Mouse (Mus musculus) stomach, embryonic 14.5 days (tissue): ENCODE measurements around the gene Rsph10b. TPM values are rescaled to one million over a fixed set of nuclear protein-coding genes. Genes with fewer than 3 reads are reported as not detected.
"Not testable (repeated sequence)": the region's sequence is repeated elsewhere in the genome, so short reads cannot be mapped to it uniquely, and the experiment has no call there.

ENCODE experiments used
- ATAC-seq: fragments of 200-750 bp; cut with Nextera tagmentation; 2 replicates; pipeline ENCODE4 v1.8.0; 2017; ENCODE audit warnings: low read depth, moderate TSS enrichment; ENCODE audit not compliant: insufficient number of reproducible peaks, insufficient read depth, low FRiP score
- H3K27ac ChIP-seq: fragments of 300-500 bp; sonication (generic); 2 replicates; pipeline ENCODE4 v1.5.1; 2014; ENCODE audit warnings: mild to moderate bottlenecking, low read length, moderate library complexity, mixed read lengths
- H3K27me3 ChIP-seq: fragments of 300-500 bp; sonication (generic); 2 replicates; pipeline ENCODE4 v1.6.1; 2014; ENCODE audit warnings: low read length, control low read depth, mixed read lengths; ENCODE audit not compliant: control insufficient read depth, insufficient read depth
- H3K36me3 ChIP-seq: fragments of 300-500 bp; sonication (generic); 2 replicates; pipeline ENCODE4 v1.6.1; 2014; ENCODE audit warnings: mild to moderate bottlenecking, control low read depth, low read length, moderate library complexity, mixed read lengths; ENCODE audit not compliant: control insufficient read depth, insufficient read depth
- H3K4me1 ChIP-seq: fragments of 300-500 bp; sonication (generic); 2 replicates; pipeline ENCODE4 v1.6.1; 2014; ENCODE audit warnings: low read length, control low read depth, mixed read lengths; ENCODE audit not compliant: control insufficient read depth, insufficient read depth
- H3K4me2 ChIP-seq: fragments of 300-500 bp; sonication (generic); replicated peaks from 2 replicates; pipeline ENCODE4 v1.6.1; 2014; ENCODE audit warnings: low read depth, low read length, control low read depth
- H3K4me3 ChIP-seq: fragments of 300-500 bp; sonication (generic); 2 replicates; pipeline ENCODE4 v1.5.1; 2014; ENCODE audit warnings: low read depth, low read length, control low read depth
- H3K9ac ChIP-seq: fragments of 300-500 bp; sonication (generic); replicated peaks from 2 replicates; pipeline ENCODE4 v1.6.1; 2014; ENCODE audit warnings: low read depth, mild to moderate bottlenecking, control low read depth, low read length, moderate library complexity, mixed read lengths
- H3K9me3 ChIP-seq: fragments of 300-500 bp; sonication (generic); 2 replicates; pipeline ENCODE4 v1.6.1; 2016; ENCODE audit warnings: low read depth, low read length, control low read depth; ENCODE audit not compliant: control insufficient read depth
- WGBS: fragments of 180-500 bp; shearing (Covaris S2); extraction: QIAGEN DNeasy Blood & Tissue Kit; methylation state at CpG from one replicate; pipeline ENCODE4 v1.1.7; 2014; 5-methylcytosine and 5-hydroxymethylcytosine counted together
- polyA plus RNA-seq: library from polyadenylated mRNA; unstranded; fragments of >200 nt; fragmentation: Nextera tagmentation; extraction: Ambion mirVana; gene quantifications from 2 replicates; pipeline ENCODE4 v1.2.1, GENCODE M21; 2014

Rsph10b gene
- polyA plus RNA-seq, 1 experiment from 2014 or later: 1.4 TPM

GRCm38 (mm10) chr5:144013366-144014134, 80.7 kb downstream of the Rsph10b start:
- Histone ChIP-seq H3K36me3 (peaks cover 29% of the 10 kb centered on the region), H3K4me2 (peak overlapping the region; percentile 56), H3K4me3 (peak overlapping the region; percentile 63)
- H3K27ac ChIP-seq, H3K4me1 ChIP-seq, H3K9me3 ChIP-seq, H3K27me3 ChIP-seq, H3K9ac ChIP-seq, ATAC-seq: not testable (repeated sequence)
- 61% methylated on average over 12 of the region's 13 CpGs for WGBS

- Histone ChIP-seq H3K36me3 (peaks cover 17% of the 10 kb centered on the region), H3K27me3 (no peaks in the 10 kb centered on the region), H3K4me1 (no peaks in the 10 kb centered on the region), H3K4me2 (peak within 1 kb of the TSS; percentile 56), H3K9me3 (no peaks in the 10 kb centered on the region), H3K9ac (peak within 1 kb of the TSS; percentile 67), H3K4me3 (peak within 1 kb of the TSS; percentile 63), H3K27ac (peak within 1 kb of the TSS; percentile 58)
- peak; percentile 98 for ATAC-seq
- WGBS: 3% methylated on average over 47 of the region's 47 CpGs
Observed at GRCm38 (mm10) chr5:144014551-144015311, 81.9 kb downstream of the Rsph10b start, which contains the start of gene Ccz1. Gene Ccz1, minus strand, starts transcription at chr5:144014877.

GRCm38 (mm10) chr5:144015312-144015650, 82.4 kb downstream of the Rsph10b start:
- Histone ChIP-seq H3K4me1 (no peaks in the 10 kb centered on the region), H3K36me3 (peaks cover 14% of the 10 kb centered on the region), H3K9ac (no peak overlapping the region), H3K27me3 (no peaks in the 10 kb centered on the region), H3K4me3 (peak overlapping the region; percentile 63), H3K4me2 (peak overlapping the region; percentile 56), H3K9me3 (no peaks in the 10 kb centered on the region), H3K27ac (no peak overlapping the region)
- 69% methylated on average over 3 of the region's 3 CpGs for WGBS
- ATAC-seq: no peak

- Histone ChIP-seq H3K9me3 (no peaks in the 10 kb centered on the region), H3K36me3 (peaks cover 9% of the 10 kb centered on the region), H3K27ac (no peak overlapping the region), H3K27me3 (no peaks in the 10 kb centered on the region), H3K4me3 (no peak overlapping the region), H3K9ac (no peak overlapping the region), H3K4me2 (no peak overlapping the region), H3K4me1 (no peaks in the 10 kb centered on the region)
- ATAC-seq: no peak
- WGBS: 91% methylated on average over 9 of the region's 9 CpGs
Observed at GRCm38 (mm10) chr5:144015845-144016244, 83.0 kb downstream of the Rsph10b start.

- H3K27ac ChIP-seq: no peak within 1 kb of the TSS
- no peak within 1 kb of the TSS for H3K4me2 ChIP-seq
- H3K9me3 ChIP-seq: no peaks in the 10 kb centered on the region
- no peak within 1 kb of the TSS for H3K9ac ChIP-seq
- no peak within 1 kb of the TSS for H3K4me3 ChIP-seq
- no peaks in the 10 kb centered on the region for H3K27me3 ChIP-seq
- H3K36me3 ChIP-seq: no peaks in the 10 kb centered on the region
- no peaks in the 10 kb centered on the region for H3K4me1 ChIP-seq
- WGBS: 71% methylated on average over 11 of the region's 11 CpGs
- no peak for ATAC-seq
Observed at GRCm38 (mm10) chr5:144026620-144027263, 93.9 kb downstream of the Rsph10b start, which contains the start of gene Ocm. Gene Ocm, minus strand, starts transcription at chr5:144026670.

GRCm38 (mm10) chr5:144032491-144032890, 99.7 kb downstream of the Rsph10b start:
- Histone ChIP-seq H3K27me3 (no peaks in the 10 kb centered on the region), H3K9me3 (no peaks in the 10 kb centered on the region), H3K4me2 (no peak overlapping the region), H3K4me1 (no peaks in the 10 kb centered on the region), H3K36me3 (no peaks in the 10 kb centered on the region), H3K4me3 (no peak overlapping the region), H3K27ac (no peak overlapping the region), H3K9ac (no peak overlapping the region)
- WGBS: 82% methylated on average over 7 of the region's 7 CpGs
- no peak for ATAC-seq

- H3K36me3 ChIP-seq: no peaks in the 10 kb centered on the region
- no peak overlapping the region for H3K4me2 ChIP-seq
- no peak overlapping the region for H3K4me3 ChIP-seq
- no peak overlapping the region for H3K9ac ChIP-seq
- no peak overlapping the region for H3K27ac ChIP-seq
- no peaks in the 10 kb centered on the region for H3K4me1 ChIP-seq
- no peaks in the 10 kb centered on the region for H3K9me3 ChIP-seq
- no peak for ATAC-seq
- no peaks in the 10 kb centered on the region for H3K27me3 ChIP-seq
- WGBS: 62% methylated on average over 7 of the region's 7 CpGs
Observed at GRCm38 (mm10) chr5:144034567-144034966, 101.7 kb downstream of the Rsph10b start.
